Mouse (Mus musculus) adrenal gland, adult (tissue): ENCODE results near the gene Mon2.
A peak's percentile ranks its signal among the peaks of the same experiment; 100 is the strongest.
"Not testable (repeated sequence)": the region's sequence is repeated elsewhere in the genome, so short reads cannot be mapped to it uniquely, and the experiment has no call there.

Experiments used
- DNase-seq, 2 experiments: peaks; one replicate each; pipeline ENCODE4 v3.0.0; 2022 to 2023; ENCODE audit warnings: low spot score in 1 of 2; ENCODE audit not compliant: inconsistent age in 2 of 2

The Mon2 gene

GRCm38 (mm10) chr10:123060831-123061230, 15.5 kb downstream of the Mon2 start:
- DNase-seq, result peak in 1 of 2 experiments; percentile 38

- DNase-seq, result no peak
Observed at GRCm38 (mm10) chr10:123057082-123057481, 19.2 kb downstream of the Mon2 start.

GRCm38 (mm10) chr10:123056463-123056862, 19.8 kb downstream of the Mon2 start:
- no peak for DNase-seq

- DNase-seq, result no peak
Observed at GRCm38 (mm10) chr10:123055205-123056000, 20.9 kb downstream of the Mon2 start.

GRCm38 (mm10) chr10:123053557-123053956, 22.7 kb downstream of the Mon2 start:
- DNase-seq, result no peak

GRCm38 (mm10) chr10:123052021-123052420, 24.3 kb downstream of the Mon2 start:
- no peak for DNase-seq

- no peak for DNase-seq
Observed at GRCm38 (mm10) chr10:123048730-123049129, 27.6 kb downstream of the Mon2 start.

GRCm38 (mm10) chr10:123039936-123040335, 36.4 kb downstream of the Mon2 start:
- DNase-seq, result no peak

GRCm38 (mm10) chr10:123032078-123032646, 44.1 kb downstream of the Mon2 start:
- DNase-seq, result no peak

- no peak for DNase-seq
Observed at GRCm38 (mm10) chr10:123031449-123031848, 44.9 kb downstream of the Mon2 start.

- no peak for DNase-seq
Observed at GRCm38 (mm10) chr10:123030589-123030988, 45.7 kb downstream of the Mon2 start.

GRCm38 (mm10) chr10:123028949-123029348, 47.4 kb downstream of the Mon2 start:
- DNase-seq, result no peak

- DNase-seq, result not testable (repeated sequence)
Observed at GRCm38 (mm10) chr10:123026736-123027135, 49.6 kb downstream of the Mon2 start.

GRCm38 (mm10) chr10:123013435-123013834, 62.9 kb downstream of the Mon2 start:
- DNase-seq, result no peak

GRCm38 (mm10) chr10:123011421-123011820, 64.9 kb downstream of the Mon2 start:
- DNase-seq, result peak in 1 of 2 experiments; percentile 73

- peak in 1 of 2 experiments; percentile 58 for DNase-seq
Observed at GRCm38 (mm10) chr10:123005237-123006185, 70.8 kb downstream of the Mon2 start.

- no peak for DNase-seq
Observed at GRCm38 (mm10) chr10:123004475-123005236, 71.6 kb downstream of the Mon2 start.

- no peak for DNase-seq
Observed at GRCm38 (mm10) chr10:123001985-123002384, 74.3 kb downstream of the Mon2 start.

- DNase-seq, result no peak
Observed at GRCm38 (mm10) chr10:123001363-123001762, 74.9 kb downstream of the Mon2 start.

- DNase-seq, result no peak
Observed at GRCm38 (mm10) chr10:122999356-122999755, 76.9 kb downstream of the Mon2 start.

- DNase-seq, result no peak
Observed at GRCm38 (mm10) chr10:122997852-122998251, 78.5 kb downstream of the Mon2 start.
